Comparison of ENCODE assay signal across 17 mouse cellular contexts in genomic region chr6:87206790-87207189, GRCm38 (mm10).
"Had no signal": no experiment of that assay in that cellular context is flagged by ENCODE, and none has a peak within 500 bp of the region (broad histone marks: within the 10 kb centered on the region; RNA-seq: fewer than 3 reads in every experiment).

No protein-coding gene starts in this region.

- H3K9ac ChIP-seq: lung, embryonic 14.5 days; midbrain, embryonic 12.5 days; neural tube, embryonic 13.5 days; neural tube, embryonic 15.5 days had no signal

- H3K27ac ChIP-seq: midbrain, embryonic 12.5 days; neural tube, embryonic 13.5 days had no signal

- H3K4me3 ChIP-seq: midbrain, embryonic 10.5 days; midbrain, embryonic 12.5 days; myocyte; neural tube, embryonic 13.5 days; neural tube, embryonic 15.5 days had no signal

- DNase-seq: lung, embryonic 14.5 days; lung, postnatal 10 days; midbrain, embryonic 14.5 days; retina, postnatal 1 day; right cerebral cortex, adult 18-20 months; right cerebral cortex, postnatal 25 days; right cerebral cortex, postnatal 4 days; spleen, adult 18-20 months; thymus, adult 18-20 months; thymus, postnatal 14 days; thymus, postnatal 36 days had no signal

- H3K36me3 ChIP-seq: neural tube, embryonic 13.5 days; neural tube, embryonic 15.5 days had no signal

- H3K9me3 ChIP-seq: midbrain, embryonic 10.5 days; midbrain, embryonic 12.5 days; neural tube, embryonic 13.5 days; neural tube, embryonic 15.5 days had no signal

- H3K4me2 ChIP-seq: lung, embryonic 14.5 days; midbrain, embryonic 12.5 days; neural tube, embryonic 13.5 days; neural tube, embryonic 15.5 days had no signal

- H3K4me1 ChIP-seq: midbrain, embryonic 12.5 days had no signal

- H3K27me3 ChIP-seq: midbrain, embryonic 12.5 days; neural tube, embryonic 13.5 days; neural tube, embryonic 15.5 days had no signal

- ATAC-seq: midbrain, embryonic 16.5 days had no signal
